Mouse (Mus musculus): ENCODE measurements at regions not wholly inside any gene's neighbourhood (a gene's known extent, or its start where the extent isn't known, plus 50 kb on each side); places are given as distances from the start of the nearest gene placed in this dataset.

DNA sequence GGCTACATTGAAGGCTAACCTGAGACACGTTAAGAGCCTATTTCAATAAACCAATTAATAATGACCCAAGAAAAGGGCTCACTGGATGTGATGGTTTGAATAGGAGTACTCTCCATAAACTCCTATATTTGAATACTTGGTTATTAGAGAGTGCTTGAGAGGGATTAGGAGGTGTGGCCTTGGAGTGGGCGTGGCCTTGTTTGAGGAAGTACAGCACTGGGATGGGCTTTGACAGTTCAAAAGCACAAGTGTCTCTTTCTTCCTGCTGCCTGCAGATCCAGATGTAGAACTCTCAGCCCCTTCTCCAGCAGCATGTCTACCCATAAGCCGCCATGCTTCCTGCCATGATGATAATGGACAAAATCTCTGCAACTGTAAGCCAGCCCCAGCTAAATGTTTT lies 89.7 kb upstream of the Wnt4 start:
- DNase-seq (ENCODE audit: low spot score), result no peak
- H3K36me3 ChIP-seq, result no peaks in the 10 kb centered on the region
- H3K4me3 ChIP-seq, result no peak overlapping the region
- H3K27ac ChIP-seq, result no peak overlapping the region
- WGBS, result 81% methylated on average over 3 of the region's 3 CpGs
- H3K27me3 ChIP-seq (ENCODE audit: insufficient read depth, poor library complexity, severe bottlenecking), result no peaks in the 10 kb centered on the region; the same call in 1 of the 2 replicates
- H3K4me1 ChIP-seq (replicated peaks), result peaks cover 14% of the 10 kb centered on the region
- no peaks in the 10 kb centered on the region for H3K9me3 ChIP-seq

DNA sequence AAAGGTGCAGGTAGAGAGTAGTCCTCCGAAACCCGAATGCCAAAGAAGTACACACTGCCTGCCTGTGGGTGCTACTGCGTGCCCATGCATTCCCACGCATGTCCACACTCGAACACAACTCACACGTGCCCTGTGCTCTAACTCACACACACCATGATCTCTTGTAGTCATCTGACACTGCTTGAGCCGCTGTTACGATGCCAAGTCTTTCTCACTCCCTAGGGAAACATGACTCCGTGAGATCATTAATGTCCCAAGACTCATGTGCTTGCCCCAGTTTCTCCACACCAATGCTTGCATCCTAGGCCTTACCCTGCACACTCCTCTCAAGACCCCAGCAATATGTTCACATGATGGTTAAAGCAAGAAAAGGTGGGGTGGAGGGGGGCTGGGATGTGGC lies 90.2 kb upstream of the Wnt4 start:
- Histone ChIP-seq H3K4me3 (no peak overlapping the region), H3K27me3 (ENCODE audit: insufficient read depth, poor library complexity, severe bottlenecking) (no peaks in the 10 kb centered on the region; the same call in 1 of the 2 replicates), H3K27ac (no peak overlapping the region), H3K9me3 (no peaks in the 10 kb centered on the region), H3K4me1 (replicated peaks) (peaks cover 14% of the 10 kb centered on the region), H3K36me3 (no peaks in the 10 kb centered on the region)
- WGBS, result 91% methylated on average over 9 of the region's 9 CpGs
- no peak for DNase-seq (ENCODE audit: low spot score)

DNA sequence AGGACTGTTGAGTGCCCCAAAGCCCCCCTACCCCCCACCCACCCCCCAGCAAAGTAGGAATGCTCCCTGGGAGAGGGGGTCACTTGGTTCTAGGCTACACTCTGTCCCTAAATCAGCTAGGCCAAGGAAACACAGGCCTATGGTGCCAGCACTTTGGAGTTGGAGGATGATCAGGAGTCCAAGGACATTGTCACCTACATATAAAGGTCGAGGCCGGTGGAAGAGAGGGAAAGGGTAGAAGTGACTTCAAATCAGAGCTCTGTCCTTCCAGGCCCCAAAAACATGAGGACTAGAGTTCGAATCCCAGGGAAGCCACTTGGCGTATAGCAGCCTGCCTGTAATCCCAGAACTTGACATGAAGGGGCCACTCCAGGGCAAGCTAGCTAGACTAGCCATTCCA lies 92.3 kb upstream of the Wnt4 start:
- no peak for DNase-seq (ENCODE audit: low spot score)
- no peak overlapping the region for H3K4me3 ChIP-seq
- H3K4me1 ChIP-seq (replicated peaks), result peaks cover 19% of the 10 kb centered on the region
- H3K27me3 ChIP-seq (ENCODE audit: insufficient read depth, poor library complexity, severe bottlenecking), result no peaks in the 10 kb centered on the region; the same call in 1 of the 2 replicates
- H3K9me3 ChIP-seq, result no peaks in the 10 kb centered on the region
- H3K36me3 ChIP-seq, result no peaks in the 10 kb centered on the region
- peak overlapping the region; percentile 69; the same call in 1 of the 2 replicates for H3K27ac ChIP-seq
- WGBS, result 89% methylated on average over 4 of the region's 4 CpGs

DNA sequence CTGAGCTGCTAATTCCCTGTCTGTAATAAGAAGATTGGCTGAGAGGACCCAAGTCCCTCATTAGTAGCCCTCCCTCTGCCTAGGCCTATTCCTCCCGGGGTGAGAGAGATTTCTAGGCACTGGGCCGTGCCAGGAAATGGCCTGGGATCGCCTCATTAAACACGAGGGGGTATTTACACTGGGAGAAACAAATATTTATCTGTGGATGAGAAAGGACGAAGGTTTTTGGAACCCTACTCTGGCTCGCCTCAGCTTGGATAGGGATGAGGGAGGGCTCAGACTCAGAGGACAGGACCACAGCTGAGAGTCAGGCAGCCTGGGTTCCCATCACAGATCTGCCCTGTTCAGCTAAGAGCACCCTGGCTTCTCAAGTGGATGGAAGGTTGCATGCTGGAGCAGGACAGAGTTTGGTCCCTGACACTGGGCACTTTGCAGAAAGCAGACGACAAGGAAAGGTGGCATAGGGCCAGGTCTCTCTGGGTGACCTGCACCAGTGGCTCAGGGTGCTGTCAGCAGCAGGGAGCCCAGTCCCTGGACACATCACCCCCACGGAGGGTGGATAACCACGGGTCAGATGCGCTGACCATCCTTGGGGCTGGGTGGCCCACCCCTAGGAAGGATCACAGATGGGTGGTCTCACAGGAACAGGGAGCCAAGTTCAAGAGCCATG lies 94.0 kb upstream of the Wnt4 start:
- H3K4me3 ChIP-seq, result no peak overlapping the region
- DNase-seq (ENCODE audit: low spot score), result no peak
- H3K27me3 ChIP-seq (ENCODE audit: insufficient read depth, poor library complexity, severe bottlenecking), result no peaks in the 10 kb centered on the region; the same call in 1 of the 2 replicates
- WGBS, result 73% methylated on average over 10 of the region's 10 CpGs
- no peaks in the 10 kb centered on the region for H3K36me3 ChIP-seq
- no peaks in the 10 kb centered on the region for H3K9me3 ChIP-seq
- peaks cover 19% of the 10 kb centered on the region for H3K4me1 ChIP-seq (replicated peaks)
- H3K27ac ChIP-seq, result peak overlapping the region; percentile 29; the same call in 1 of the 2 replicates

DNA sequence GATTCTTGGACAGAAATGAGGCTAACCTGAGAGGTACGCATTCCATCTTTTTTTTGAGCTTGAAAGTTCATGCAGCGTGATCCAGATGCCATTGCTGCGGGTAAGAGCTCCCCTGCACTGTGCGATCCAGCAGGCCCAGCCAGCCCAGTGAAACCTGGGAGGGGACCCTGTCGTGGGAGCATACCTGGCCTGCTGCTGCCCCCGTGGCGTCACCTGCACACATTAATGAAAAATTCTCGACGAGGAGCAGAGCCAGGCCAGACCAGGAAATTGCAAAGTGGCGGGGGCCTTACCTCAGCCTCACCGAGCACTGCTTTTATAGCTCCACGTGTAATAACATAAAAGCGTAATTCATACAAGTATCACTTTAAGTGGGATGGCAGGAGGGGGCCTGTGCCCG lies 94.7 kb upstream of the Wnt4 start:
- H3K9me3 ChIP-seq, result no peaks in the 10 kb centered on the region
- H3K27me3 ChIP-seq (ENCODE audit: insufficient read depth, poor library complexity, severe bottlenecking), result no peaks in the 10 kb centered on the region; the same call in 1 of the 2 replicates
- no peak overlapping the region for H3K27ac ChIP-seq
- DNase-seq (ENCODE audit: low spot score), result no peak
- H3K4me1 ChIP-seq (replicated peaks), result peaks cover 19% of the 10 kb centered on the region
- no peaks in the 10 kb centered on the region for H3K36me3 ChIP-seq
- 88% methylated on average over 14 of the region's 14 CpGs for WGBS
- H3K4me3 ChIP-seq, result no peak overlapping the region

DNA sequence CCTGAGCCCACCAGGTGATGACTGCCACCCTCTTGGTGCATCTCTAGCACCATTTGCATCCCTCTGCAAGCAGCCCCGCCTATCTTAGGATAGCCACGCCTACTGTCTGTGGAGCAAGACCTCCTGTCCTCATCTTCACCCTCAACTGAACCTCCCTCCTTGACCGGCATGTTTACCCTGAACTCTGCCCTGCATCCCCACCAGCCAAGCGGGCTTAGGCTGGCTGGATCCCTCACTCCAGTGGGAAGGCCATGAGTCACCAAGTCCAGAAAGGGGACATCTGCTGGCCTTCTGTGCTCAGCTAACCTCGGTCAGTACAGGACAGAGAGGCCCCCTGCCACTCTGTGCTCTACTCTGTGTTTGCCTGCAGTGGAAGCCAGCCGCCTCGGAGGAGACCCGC lies 96.0 kb upstream of the Wnt4 start:
- no peak overlapping the region for H3K27ac ChIP-seq
- DNase-seq (ENCODE audit: low spot score), result peak; percentile 16
- WGBS, result 64% methylated on average over 8 of the region's 8 CpGs

DNA sequence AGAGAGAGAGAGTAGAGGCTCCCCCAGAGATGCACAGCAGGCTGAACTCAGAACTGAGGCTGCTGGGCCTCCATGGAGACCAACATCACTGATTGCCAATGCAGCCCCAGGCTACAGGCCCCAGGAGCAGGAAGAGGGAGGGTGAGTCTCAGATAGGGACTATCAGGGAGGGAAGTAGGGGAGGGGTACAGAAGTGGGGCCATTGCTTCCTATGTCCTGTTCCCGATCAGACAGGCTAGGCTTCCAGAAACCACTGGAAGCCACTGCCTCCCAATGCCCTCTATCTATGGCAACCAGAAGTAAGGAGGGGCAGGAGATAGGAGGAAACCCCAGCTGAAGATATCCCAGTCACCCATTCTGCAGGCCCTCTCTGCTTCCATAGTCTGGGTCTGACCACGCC lies 97.2 kb upstream of the Wnt4 start:
- Histone ChIP-seq H3K27me3 (ENCODE audit: insufficient read depth, poor library complexity, severe bottlenecking) (no peaks in the 10 kb centered on the region), H3K9me3 (no peaks in the 10 kb centered on the region), H3K4me1 (replicated peaks) (peaks cover 19% of the 10 kb centered on the region), H3K27ac (no peak overlapping the region), H3K4me3 (no peak overlapping the region), H3K36me3 (no peaks in the 10 kb centered on the region)
- WGBS, result 80% methylated on average over 2 of the region's 2 CpGs
- DNase-seq (ENCODE audit: low spot score), result no peak

More for the DNA sequence above, 96.0 kb upstream of the Wnt4 start:
- no peaks in the 10 kb centered on the region; the same call in 1 of the 2 replicates for H3K27me3 ChIP-seq (ENCODE audit: insufficient read depth, poor library complexity, severe bottlenecking)
- no peaks in the 10 kb centered on the region for H3K36me3 ChIP-seq
- H3K4me1 ChIP-seq (replicated peaks), result peaks cover 19% of the 10 kb centered on the region
- no peak overlapping the region for H3K4me3 ChIP-seq
- H3K9me3 ChIP-seq, result no peaks in the 10 kb centered on the region

DNA sequence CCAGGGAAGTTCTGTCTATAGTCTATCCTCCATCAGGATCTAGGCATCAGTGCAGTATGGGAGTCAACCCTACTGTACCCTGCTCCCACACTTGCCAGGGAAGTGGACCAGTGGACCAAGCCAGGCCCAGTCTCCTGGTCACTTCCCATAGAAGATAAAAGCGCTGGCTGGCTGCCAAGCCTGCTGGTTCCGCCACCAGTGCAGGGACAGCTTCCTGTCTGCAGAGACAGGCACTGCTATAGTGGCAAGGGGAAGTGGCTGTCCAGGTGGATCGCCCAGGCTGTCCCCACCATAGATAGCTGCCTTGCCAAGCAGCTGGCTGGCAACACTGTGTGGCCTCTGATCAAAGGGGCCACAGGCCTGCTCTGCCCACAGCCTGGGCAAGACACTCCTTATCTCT lies 98.5 kb upstream of the Wnt4 start:
- no peak for DNase-seq (ENCODE audit: low spot score)
- 83% methylated on average over 3 of the region's 3 CpGs for WGBS
- 0 out of 2 replicates have a peak overlapping the region, but pooled peaks have one; percentile 3 for H3K27ac ChIP-seq
- no peaks in the 10 kb centered on the region for H3K9me3 ChIP-seq
- H3K4me1 ChIP-seq (replicated peaks), result peaks cover 7% of the 10 kb centered on the region; the same call in 1 of the 2 replicates
- no peaks in the 10 kb centered on the region for H3K27me3 ChIP-seq (ENCODE audit: insufficient read depth, poor library complexity, severe bottlenecking)
- H3K36me3 ChIP-seq, result no peaks in the 10 kb centered on the region
- no peak overlapping the region for H3K4me3 ChIP-seq

DNA sequence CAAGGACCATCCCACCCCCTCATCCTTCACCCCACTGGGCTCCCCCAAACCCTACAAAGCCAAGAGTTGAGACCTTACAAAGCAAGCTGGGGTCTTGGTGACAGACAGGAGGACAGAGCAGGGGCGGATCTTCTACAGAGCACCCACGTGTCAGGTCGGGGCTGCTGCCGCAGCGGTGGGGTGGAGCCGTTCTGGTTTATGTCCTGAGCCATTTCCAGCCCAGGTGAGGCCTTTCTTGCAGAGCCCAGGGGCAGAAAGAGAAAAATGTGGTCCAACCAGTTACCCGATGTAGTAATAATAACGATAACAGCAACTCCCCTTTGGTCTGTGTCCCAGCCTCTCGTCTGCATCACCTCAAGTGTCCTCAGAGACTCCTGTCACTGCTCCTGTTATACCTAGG lies 112.4 kb upstream of the Wnt4 start:
- 38% methylated on average over 9 of the region's 9 CpGs for WGBS
- DNase-seq (ENCODE audit: low spot score), result peak; percentile 9
- Histone ChIP-seq H3K27me3 (ENCODE audit: insufficient read depth, poor library complexity, severe bottlenecking) (peaks cover 44% of the 10 kb centered on the region), H3K27ac (no peak overlapping the region), H3K36me3 (no peaks in the 10 kb centered on the region), H3K4me3 (peak overlapping the region; percentile 38), H3K9me3 (no peaks in the 10 kb centered on the region), H3K4me1 (replicated peaks) (peaks cover 14% of the 10 kb centered on the region; the same call in 1 of the 2 replicates)

DNA sequence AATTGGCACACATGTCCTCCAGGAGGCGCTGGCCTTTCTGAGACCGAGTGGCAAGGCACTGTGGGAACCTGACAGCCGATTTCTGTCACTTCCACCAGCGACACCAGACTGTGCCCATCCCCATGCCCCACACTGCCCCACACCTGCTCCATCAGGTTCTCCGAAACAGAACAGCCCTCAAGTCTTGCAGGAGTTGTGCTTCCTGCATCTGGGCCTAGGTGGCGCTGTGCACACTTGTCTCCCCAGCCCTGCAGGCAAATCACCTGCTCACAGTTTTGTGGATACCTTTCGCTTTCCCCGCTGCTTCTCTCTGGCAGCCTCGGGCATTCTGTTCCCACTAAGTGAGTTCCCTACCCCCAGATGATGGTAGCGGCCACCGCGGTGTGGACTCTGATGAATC lies 112.9 kb upstream of the Wnt4 start:
- WGBS, result 6% methylated on average over 12 of the region's 12 CpGs
- Histone ChIP-seq H3K9me3 (no peaks in the 10 kb centered on the region), H3K4me3 (peak overlapping the region; percentile 38), H3K36me3 (no peaks in the 10 kb centered on the region), H3K27ac (no peak overlapping the region), H3K27me3 (ENCODE audit: insufficient read depth, poor library complexity, severe bottlenecking) (peaks cover 44% of the 10 kb centered on the region), H3K4me1 (replicated peaks) (peaks cover 14% of the 10 kb centered on the region; the same call in 1 of the 2 replicates)
- DNase-seq (ENCODE audit: low spot score), result peak; percentile 79

DNA sequence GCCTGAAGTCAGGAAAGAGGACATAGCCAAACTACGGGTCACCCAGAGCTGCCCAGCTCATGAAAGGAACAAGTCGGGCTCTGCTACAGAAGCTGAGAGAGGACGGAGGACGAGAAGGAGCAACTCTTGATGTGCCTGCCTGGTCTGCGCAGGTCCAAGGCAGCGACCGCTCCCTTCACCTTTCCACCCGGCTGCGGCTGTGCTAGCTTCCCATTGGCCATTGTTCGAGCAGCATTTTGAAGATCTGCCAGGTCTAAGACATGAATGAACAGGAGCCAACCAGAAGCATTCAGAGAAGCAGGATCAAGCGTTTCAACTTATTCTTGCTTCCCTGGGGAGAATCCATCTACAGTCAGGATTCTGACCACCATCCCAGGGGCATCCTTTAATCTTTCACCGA lies 113.3 kb upstream of the Wnt4 start:
- H3K4me3 ChIP-seq, result no peak overlapping the region
- H3K36me3 ChIP-seq, result no peaks in the 10 kb centered on the region
- no peaks in the 10 kb centered on the region for H3K9me3 ChIP-seq
- H3K27ac ChIP-seq, result no peak overlapping the region
- 70% methylated on average over 12 of the region's 12 CpGs for WGBS
- H3K27me3 ChIP-seq (ENCODE audit: insufficient read depth, poor library complexity, severe bottlenecking), result peaks cover 44% of the 10 kb centered on the region
- H3K4me1 ChIP-seq (replicated peaks), result peaks cover 14% of the 10 kb centered on the region; the same call in 1 of the 2 replicates
- DNase-seq (ENCODE audit: low spot score), result no peak

DNA sequence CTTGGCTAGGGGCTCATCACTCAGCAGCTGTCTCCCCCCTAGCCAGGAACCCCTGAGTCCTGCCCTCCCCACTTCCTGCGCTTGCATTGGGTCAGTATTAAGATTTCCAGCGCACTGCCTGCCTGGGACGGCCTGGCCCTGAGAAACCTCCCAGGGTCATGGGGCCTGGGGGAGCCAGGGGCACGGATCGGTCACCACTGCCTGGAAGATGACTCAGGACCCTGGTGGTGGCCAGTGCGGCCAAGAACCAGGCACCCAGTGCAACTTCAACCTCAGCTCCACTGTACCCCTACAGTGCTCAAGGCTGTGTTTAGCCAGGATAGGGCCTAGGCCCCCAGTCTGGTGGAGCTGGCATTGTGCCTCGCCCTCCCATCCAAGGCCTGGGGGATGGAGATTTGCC lies 111.9 kb upstream of the Zbtb40 start:
- Histone ChIP-seq H3K27me3 (ENCODE audit: insufficient read depth, poor library complexity, severe bottlenecking) (peaks cover 34% of the 10 kb centered on the region), H3K27ac (no peak overlapping the region), H3K4me3 (no peak overlapping the region), H3K36me3 (no peaks in the 10 kb centered on the region), H3K9me3 (no peaks in the 10 kb centered on the region), H3K4me1 (replicated peaks) (peaks cover 22% of the 10 kb centered on the region)
- 85% methylated on average over 7 of the region's 7 CpGs for WGBS
- no peak for DNase-seq (ENCODE audit: low spot score)

DNA sequence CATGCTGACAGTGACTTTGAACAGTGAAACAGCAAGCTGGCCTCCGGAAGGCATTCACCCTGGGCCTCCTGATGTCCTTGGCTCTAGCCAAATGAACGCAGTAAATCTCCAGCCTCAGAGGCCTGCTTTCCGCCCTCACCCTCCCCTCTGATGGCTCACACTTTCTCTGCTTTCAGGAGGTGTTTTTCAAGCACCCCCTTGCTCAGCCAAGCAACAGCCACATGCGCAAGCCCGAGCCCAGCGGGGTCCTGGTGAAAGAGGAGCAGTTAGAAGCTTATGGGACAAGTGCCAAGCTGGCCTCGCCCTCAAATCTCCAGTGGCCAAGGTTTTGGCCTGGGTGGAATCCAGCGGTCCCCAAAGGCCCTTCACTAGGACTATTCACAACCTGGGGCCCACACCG lies 109.6 kb upstream of the Zbtb40 start:
- Histone ChIP-seq H3K36me3 (no peaks in the 10 kb centered on the region), H3K27ac (no peak overlapping the region), H3K4me3 (no peak overlapping the region), H3K27me3 (ENCODE audit: insufficient read depth, poor library complexity, severe bottlenecking) (peaks cover 10% of the 10 kb centered on the region), H3K9me3 (no peaks in the 10 kb centered on the region), H3K4me1 (replicated peaks) (peaks cover 11% of the 10 kb centered on the region)
- DNase-seq (ENCODE audit: low spot score), result no peak
- WGBS, result 81% methylated on average over 9 of the region's 9 CpGs

All from hindbrain, embryonic 10.5 days (tissue).